Mouse (Mus musculus): ENCODE measurements around the gene Atf6b.

Gene Atf6b

DNA sequence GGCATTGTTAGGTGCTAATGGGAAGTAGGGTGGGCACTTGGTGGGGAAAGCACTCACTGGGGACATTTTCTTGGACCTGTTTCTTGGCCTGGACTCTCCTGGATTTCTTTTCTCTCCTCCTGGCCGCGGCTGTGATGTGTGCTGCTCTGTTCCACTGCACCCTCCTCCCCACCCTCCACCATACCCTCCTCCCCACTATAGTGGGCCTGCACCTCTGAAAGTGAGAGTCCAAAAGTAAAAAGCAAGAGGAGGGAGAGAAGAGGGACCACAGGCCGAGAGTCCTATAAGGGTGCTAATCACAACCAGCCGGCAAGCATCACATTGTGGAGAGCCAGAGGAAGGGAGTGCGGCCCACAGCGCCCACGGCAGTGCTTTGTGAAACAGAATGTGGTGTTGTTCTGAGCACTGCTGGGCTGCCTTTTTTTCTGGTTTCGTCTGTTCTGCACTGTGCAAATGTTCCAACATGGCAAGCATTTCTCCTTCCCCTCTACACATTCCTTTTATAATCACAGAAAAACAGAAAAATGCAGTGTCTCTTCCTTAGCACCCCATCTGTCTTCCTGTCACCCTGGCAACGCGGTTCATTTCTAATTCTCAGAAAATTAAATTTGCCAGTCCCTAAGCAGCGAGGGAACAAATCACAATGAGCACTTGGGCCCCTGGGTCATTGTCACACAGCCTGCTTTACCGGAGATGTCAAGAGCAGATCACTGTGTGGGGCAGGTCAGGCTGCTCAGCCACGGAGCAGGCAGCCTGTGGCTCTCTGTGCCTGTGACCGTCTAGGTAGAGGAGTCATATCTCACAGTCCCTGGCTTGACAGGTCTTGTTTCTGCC, 52.8 kb downstream of the Atf6b start:
- no peak for DNase-seq (ENCODE audit: low read depth)

DNA sequence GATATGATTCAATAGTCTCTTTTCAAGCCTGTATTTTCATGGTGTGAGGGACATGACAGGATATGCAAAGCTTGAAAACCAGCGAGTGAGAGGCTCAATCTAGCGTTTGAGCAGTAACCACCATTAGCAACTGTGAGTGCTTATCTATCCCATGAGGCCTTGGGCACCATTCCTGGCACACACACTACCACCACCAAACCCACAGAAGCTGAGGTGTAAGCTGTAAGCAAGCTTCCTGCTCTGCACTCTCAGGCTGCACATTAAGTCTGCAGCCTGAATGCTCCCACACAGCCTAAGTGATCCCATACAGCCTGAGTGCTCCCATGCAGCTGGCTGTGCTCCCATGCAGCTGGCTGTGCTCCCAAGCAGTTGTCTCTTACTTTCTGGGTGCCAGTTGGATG, 53.7 kb downstream of the Atf6b start:
- DNase-seq (ENCODE audit: low read depth) = no peak
